Mouse (Mus musculus): Measurements from ENCODE around the gene Atp10a. TPM values are rescaled to one million over a fixed set of nuclear protein-coding genes. Genes with fewer than 3 reads are reported as not detected.

Gene Atp10a
- 1 to 10 TPM in 1 of 2 experiments, under 1 TPM in 1; 0.94 to 1.5 TPM for total RNA-seq (2021)
- long read RNA-seq, experiment 1, partial matches to known transcripts: 2 of 2 reads
- long read RNA-seq, experiment 1, other reads (novel, unspliced or antisense): 0 of 2 reads
- long read RNA-seq, experiment 2, partial matches to known transcripts: 0 of 1 reads
- long read RNA-seq, experiment 2, other reads (novel, unspliced or antisense): 1 of 1 reads

- DNase-seq (ENCODE audit: low spot score): no peak
Measured at GRCm38 (mm10) chr7:58655866-58656265, at the start of gene Atp10a. Atp10a (plus strand) TSS chr7:58656166.

GRCm38 (mm10) chr7:58618048-58618447, 37.9 kb upstream of the Atp10a start:
- no peak for DNase-seq (ENCODE audit: low spot score)

GRCm38 (mm10) chr7:58626305-58627155, 29.4 kb upstream of the Atp10a start:
- DNase-seq (ENCODE audit: low spot score): peak; percentile 66

GRCm38 (mm10) chr7:58627381-58627780, 28.6 kb upstream of the Atp10a start:
- DNase-seq (ENCODE audit: low spot score): no peak

- DNase-seq (ENCODE audit: low spot score): no peak
Measured at GRCm38 (mm10) chr7:58629233-58629632, 26.7 kb upstream of the Atp10a start.

GRCm38 (mm10) chr7:58633683-58634082, 22.3 kb upstream of the Atp10a start:
- no peak for DNase-seq (ENCODE audit: low spot score)

- DNase-seq (ENCODE audit: low spot score): no peak
Measured at GRCm38 (mm10) chr7:58639676-58640075, 16.3 kb upstream of the Atp10a start.

GRCm38 (mm10) chr7:58640456-58640855, 15.5 kb upstream of the Atp10a start:
- no peak for DNase-seq (ENCODE audit: low spot score)

GRCm38 (mm10) chr7:58641916-58642315, 14.1 kb upstream of the Atp10a start:
- DNase-seq (ENCODE audit: low spot score): no peak

- DNase-seq (ENCODE audit: low spot score): no peak
Measured at GRCm38 (mm10) chr7:58647404-58647803, 8.6 kb upstream of the Atp10a start.

GRCm38 (mm10) chr7:58657913-58658789, 2.2 kb downstream of the Atp10a start:
- DNase-seq (ENCODE audit: low spot score): peak; percentile 53

GRCm38 (mm10) chr7:58658790-58659405, 2.9 kb downstream of the Atp10a start:
- no peak for DNase-seq (ENCODE audit: low spot score)

- no peak for DNase-seq (ENCODE audit: low spot score)
Measured at GRCm38 (mm10) chr7:58660046-58660445, 4.1 kb downstream of the Atp10a start.

- no peak for DNase-seq (ENCODE audit: low spot score)
Measured at GRCm38 (mm10) chr7:58660665-58661064, 4.7 kb downstream of the Atp10a start.

- DNase-seq (ENCODE audit: low spot score): peak; percentile 35
Measured at GRCm38 (mm10) chr7:58661076-58661475, 5.1 kb downstream of the Atp10a start.

- DNase-seq (ENCODE audit: low spot score): no peak
Measured at GRCm38 (mm10) chr7:58668617-58669016, 12.7 kb downstream of the Atp10a start.

GRCm38 (mm10) chr7:58676075-58676474, 20.1 kb downstream of the Atp10a start:
- DNase-seq (ENCODE audit: low spot score): no peak

GRCm38 (mm10) chr7:58677111-58677805, 21.3 kb downstream of the Atp10a start:
- peak; percentile 80 for DNase-seq (ENCODE audit: low spot score)

GRCm38 (mm10) chr7:58685967-58686366, 30.0 kb downstream of the Atp10a start:
- no peak for DNase-seq (ENCODE audit: low spot score)

GRCm38 (mm10) chr7:58686573-58686972, 30.6 kb downstream of the Atp10a start:
- DNase-seq (ENCODE audit: low spot score): no peak

GRCm38 (mm10) chr7:58686997-58687396, 31.0 kb downstream of the Atp10a start:
- no peak for DNase-seq (ENCODE audit: low spot score)

Measured in gastrocnemius, adult 18-20 months (tissue).